Mouse (Mus musculus) layer of hippocampus, adult 11-12 months (tissue): ENCODE data around the gene Etfbkmt.
"Not testable (repeated sequence)": the region's sequence is repeated elsewhere in the genome, so short reads cannot be mapped to it uniquely, and the experiment has no call there.

Source experiments
- DNase-seq: peaks from one replicate; pipeline ENCODE4 v3.0.0; 2022; ENCODE audit warnings: low spot score

The Etfbkmt gene

GRCm38 (mm10) chr6:149139471-149139870 lies at the start of gene Etfbkmt:
TSS of gene Etfbkmt (plus strand) at chr6:149139849.
- DNase-seq: no peak

GRCm38 (mm10) chr6:149092406-149092805 lies 47.2 kb upstream of the Etfbkmt start:
- no peak for DNase-seq

DNA sequence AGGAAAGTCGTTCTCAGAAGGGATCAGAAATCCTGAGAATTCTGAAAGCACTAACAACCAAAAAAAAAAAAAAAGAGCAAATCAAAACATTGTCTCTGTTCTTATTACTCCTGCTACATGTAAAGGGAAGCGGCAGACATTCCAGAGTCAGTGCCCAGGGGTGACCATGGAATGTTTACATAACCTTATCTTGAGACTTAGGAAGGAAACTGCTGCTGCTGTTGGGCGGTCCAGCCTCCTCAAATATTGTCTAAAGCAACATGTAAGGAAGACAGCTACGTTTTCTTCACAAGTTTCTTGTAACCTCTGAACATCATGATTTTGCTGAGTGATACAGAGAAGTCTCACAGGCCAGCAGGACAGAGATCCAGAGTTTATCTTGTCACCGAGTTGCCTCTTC lies 46.2 kb upstream of the Etfbkmt start:
- DNase-seq: no peak

- no peak for DNase-seq
Observed at GRCm38 (mm10) chr6:149094555-149094954, 45.1 kb upstream of the Etfbkmt start.

GRCm38 (mm10) chr6:149095389-149095788 lies 44.3 kb upstream of the Etfbkmt start:
- DNase-seq: no peak

DNA sequence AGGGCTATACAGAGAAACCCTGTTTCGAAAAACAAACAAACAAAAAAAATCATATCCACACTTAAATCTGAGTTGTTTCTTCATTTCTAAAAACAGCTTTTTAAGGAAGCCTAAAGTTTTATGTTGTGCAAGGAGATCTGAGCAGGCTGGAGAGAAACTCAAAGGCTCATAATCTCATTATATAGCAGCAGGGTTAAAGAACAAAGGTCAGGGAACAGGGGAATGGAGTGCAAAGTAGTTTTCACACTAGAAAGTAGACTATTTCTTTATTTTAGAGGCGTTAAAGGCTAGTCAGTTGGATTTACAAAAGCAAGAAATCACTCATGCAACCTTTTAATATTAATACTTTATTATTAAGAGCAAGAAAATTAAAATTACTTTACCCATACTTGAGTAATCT lies 43.4 kb upstream of the Etfbkmt start:
- DNase-seq: no peak

GRCm38 (mm10) chr6:149097276-149097675 lies 42.4 kb upstream of the Etfbkmt start:
- DNase-seq: no peak

GRCm38 (mm10) chr6:149098993-149099392 lies 40.7 kb upstream of the Etfbkmt start:
- no peak for DNase-seq

- DNase-seq: peak; percentile 60
Observed at GRCm38 (mm10) chr6:149100174-149101075, 39.2 kb upstream of the Etfbkmt start.

DNA sequence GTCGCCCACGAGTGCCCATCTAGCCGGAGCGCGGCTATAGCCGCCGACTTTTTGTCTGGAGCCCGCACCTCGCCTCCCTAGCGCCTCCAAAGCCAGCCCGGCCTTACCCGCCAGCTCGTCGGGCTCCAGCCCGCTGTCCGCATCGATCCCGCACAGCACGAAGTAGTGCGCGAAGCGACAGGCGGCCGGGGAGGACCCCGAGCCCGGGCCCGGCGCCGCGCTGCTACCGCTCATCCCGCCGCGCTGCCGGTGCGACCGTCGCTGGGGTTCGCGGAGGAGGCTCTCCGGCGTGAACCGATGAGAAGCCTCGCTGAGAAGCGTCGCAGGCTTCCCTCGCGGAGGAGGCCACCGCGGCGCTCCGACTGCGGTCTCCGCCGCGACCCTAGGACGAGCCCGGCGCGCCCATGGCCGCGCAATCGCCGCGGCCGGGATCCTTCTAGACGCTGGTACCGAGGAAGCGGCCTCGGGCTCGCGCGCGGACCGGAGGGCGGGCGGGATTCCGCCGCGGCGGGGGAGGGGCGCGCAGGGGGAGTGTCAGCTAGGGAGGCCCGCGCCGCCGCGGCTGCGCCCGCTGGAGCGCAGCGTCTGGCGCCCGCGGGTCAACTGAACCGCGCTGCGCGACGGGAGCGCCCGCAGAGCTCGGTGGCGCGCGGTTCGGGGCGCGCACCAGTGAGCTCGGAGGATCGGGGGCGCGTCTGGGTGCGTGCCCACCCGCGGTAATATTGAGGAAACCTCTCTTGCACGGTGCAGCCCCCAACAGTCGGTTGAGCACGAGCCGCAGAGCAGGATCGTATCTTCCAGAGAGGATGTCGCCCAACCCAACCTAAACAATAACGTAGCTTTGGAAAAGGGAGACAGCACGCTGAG lies 38.3 kb upstream of the Etfbkmt start, which contains the start of gene Dennd5b:
Gene Dennd5b, minus strand, starts transcription at position 605 of the 867 bp plus-strand sequence.
- peak; percentile 79 for DNase-seq

DNA sequence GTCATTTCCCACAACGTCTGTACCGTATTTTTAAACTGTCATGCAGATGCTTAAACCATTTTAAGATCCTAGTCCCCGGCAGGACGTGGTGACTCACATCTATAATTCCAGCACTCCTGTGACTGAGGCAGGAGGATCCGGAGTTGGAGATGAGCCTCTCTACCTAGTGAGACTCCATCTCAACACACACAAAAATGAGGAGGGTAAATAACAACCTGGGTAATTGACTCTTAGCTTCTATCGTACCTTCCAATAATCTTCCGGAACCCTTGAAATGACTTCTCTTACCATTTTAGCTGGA lies 37.8 kb upstream of the Etfbkmt start:
- no peak for DNase-seq

- DNase-seq: no peak
Observed at GRCm38 (mm10) chr6:149103451-149103850, 36.2 kb upstream of the Etfbkmt start.

GRCm38 (mm10) chr6:149107615-149108014 lies 32.0 kb upstream of the Etfbkmt start:
- no peak for DNase-seq

DNA sequence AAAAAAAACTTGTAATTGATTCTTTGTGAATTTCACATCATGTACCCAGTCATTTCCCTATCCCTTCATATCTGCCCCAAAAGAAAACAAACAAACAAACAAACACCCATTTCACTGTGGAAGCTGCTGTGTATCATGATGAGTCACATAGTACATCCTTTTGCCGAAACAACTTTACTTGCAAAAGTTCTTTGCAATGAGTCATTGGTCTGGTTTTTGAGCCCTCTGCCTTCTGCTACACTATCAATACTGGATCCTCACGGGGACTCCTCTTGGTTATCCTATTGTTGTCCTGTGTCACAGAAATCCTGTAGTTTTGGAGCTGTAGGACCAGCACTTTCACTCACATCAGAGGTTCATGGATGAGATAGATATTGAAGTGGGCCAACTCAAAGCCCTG lies 30.7 kb upstream of the Etfbkmt start:
- DNase-seq: no peak

GRCm38 (mm10) chr6:149116992-149117391 lies 22.7 kb upstream of the Etfbkmt start:
- DNase-seq: no peak

DNA sequence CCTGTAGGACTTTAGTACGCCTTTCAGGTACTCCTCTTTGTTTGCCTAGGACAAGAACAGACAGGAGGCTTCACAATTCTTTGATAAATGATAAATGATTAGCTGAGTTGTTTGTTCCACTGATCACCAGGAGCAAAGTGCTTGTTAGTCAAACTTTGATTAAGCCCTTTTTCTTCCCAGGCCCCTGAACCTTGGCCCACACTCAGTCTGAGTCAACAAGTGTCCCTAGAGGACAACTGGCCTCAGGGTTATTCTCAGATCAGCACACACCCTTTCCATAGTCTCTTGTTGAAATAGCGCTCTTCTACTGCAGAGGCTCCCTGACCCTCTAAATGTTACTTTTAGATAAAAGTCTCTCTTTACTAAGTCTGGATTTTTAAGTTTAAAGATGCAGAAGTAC lies 20.7 kb upstream of the Etfbkmt start:
- no peak for DNase-seq

GRCm38 (mm10) chr6:149119853-149120252 lies 19.8 kb upstream of the Etfbkmt start:
- DNase-seq: peak; percentile 84

- DNase-seq: no peak
Observed at GRCm38 (mm10) chr6:149123042-149123441, 16.6 kb upstream of the Etfbkmt start.

DNA sequence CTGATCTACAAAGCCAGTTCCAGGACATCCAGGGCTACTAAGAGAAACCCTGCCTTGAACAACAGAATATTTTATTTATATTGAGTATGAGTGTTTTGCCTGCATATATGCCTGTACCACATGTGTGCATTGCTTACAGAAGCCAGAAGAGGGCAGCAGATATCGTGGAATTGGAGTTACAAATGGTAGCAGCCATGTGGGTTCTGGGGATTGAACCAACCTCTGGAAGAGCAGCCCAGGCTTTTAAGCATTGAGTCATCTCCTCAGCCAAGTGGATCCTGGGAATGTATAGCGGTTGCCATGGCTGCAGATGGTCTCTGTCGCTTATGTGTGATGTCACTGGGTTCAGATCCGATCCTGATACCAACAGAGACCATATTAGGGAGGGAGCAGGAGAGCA lies 13.0 kb upstream of the Etfbkmt start:
- DNase-seq: peak; percentile 23

DNA sequence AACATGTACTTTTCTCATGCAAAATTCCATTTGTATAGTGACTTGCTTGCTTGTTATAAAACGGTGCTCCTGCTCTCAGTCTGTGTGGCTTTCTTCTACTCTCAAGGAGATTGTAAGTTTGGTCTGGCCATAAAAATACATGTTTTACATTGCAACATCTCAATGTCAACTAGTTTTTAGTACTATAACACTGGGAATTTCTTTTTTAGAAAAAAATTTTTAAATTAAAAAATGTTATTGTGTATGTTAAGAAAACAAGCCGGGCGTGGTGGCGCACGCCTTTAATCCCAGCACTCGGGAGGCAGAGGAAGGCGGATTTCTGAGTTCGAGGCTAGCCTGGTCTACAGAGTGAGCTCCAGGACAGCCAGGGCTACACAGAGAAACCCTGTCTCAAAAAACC lies 9.8 kb upstream of the Etfbkmt start, which contains the start of gene Gm10203:
Gene Gm10203, plus strand, starts transcription at position 301 of the 400 bp plus-strand sequence.
- not testable (repeated sequence) for DNase-seq

DNA sequence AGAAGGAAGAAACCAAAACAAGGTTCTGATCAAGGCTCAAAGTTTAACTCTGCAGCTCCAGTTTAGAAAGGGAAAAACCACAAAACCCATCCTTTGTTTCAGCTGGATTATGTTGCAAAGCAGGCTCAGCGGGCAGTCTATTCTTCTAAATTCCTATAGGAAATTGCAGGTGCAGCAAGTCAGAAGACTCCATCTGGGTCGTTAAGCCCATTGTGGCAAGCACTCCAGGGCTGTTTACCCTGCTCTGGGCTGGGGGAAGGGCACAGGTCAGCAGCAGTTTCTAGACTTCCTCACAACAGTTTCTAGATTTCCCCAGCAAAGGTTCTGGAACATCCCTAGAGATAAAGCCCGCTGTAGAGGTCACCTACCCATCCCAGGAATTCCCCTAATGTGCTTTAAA lies 8.5 kb upstream of the Etfbkmt start:
- DNase-seq: no peak

- peak; percentile 22 for DNase-seq
Observed at GRCm38 (mm10) chr6:149132311-149133077, 7.2 kb upstream of the Etfbkmt start.
